Mouse (Mus musculus) lung, postnatal 0 days (tissue): ENCODE results near the gene Ugt1a10. TPM values are rescaled to one million over a fixed set of nuclear protein-coding genes. Genes with fewer than 3 reads are reported as not detected.
A peak's percentile ranks its signal among the peaks of the same experiment; 100 is the strongest.

ENCODE experiments used
- ATAC-seq: fragments of 200-750 bp; cut with Nextera tagmentation; 2 replicates; pipeline ENCODE4 v1.8.0; 2017; ENCODE audit warnings: moderate library complexity
- DNase-seq: peaks from one replicate; pipeline ENCODE4 v3.0.0-alpha.2; 2016; ENCODE audit warnings: low spot score
- H3K27ac ChIP-seq: fragments of 300-500 bp; sonication (generic); 2 replicates; pipeline ENCODE4 v1.5.1; 2014; ENCODE audit warnings: antibody characterized with exemption, mild to moderate bottlenecking, low read length, mixed read lengths
- H3K27me3 ChIP-seq: fragments of 300-500 bp; sonication (generic); replicated peaks from 2 replicates; pipeline ENCODE4 v1.6.1; 2014; ENCODE audit warnings: low read length, mixed read lengths; ENCODE audit not compliant: insufficient read depth
- H3K36me3 ChIP-seq: fragments of 300-500 bp; sonication (generic); 2 replicates; pipeline ENCODE4 v1.6.1; 2014; ENCODE audit warnings: low read length, mixed read lengths; ENCODE audit not compliant: insufficient read depth
- H3K4me1 ChIP-seq: fragments of 300-500 bp; sonication (generic); 2 replicates; pipeline ENCODE4 v1.6.1; 2014; ENCODE audit warnings: antibody characterized with exemption, low read depth, low read length, mixed read lengths; ENCODE audit not compliant: insufficient read depth
- H3K4me2 ChIP-seq: fragments of 300-500 bp; sonication (generic); replicated peaks from 2 replicates; pipeline ENCODE4 v1.6.1; 2014; ENCODE audit warnings: low read depth, mild to moderate bottlenecking, low read length, moderate library complexity, mixed read lengths
- H3K4me3 ChIP-seq: fragments of 300-500 bp; sonication (generic); 2 replicates; pipeline ENCODE4 v1.5.1; 2014; ENCODE audit warnings: low read depth, low read length
- H3K9ac ChIP-seq: fragments of 300-500 bp; sonication (generic); replicated peaks from 2 replicates; pipeline ENCODE4 v1.6.1; 2014; ENCODE audit warnings: low read depth, mild to moderate bottlenecking
- H3K9me3 ChIP-seq: fragments of 300-500 bp; sonication (generic); 2 replicates; pipeline ENCODE4 v1.6.1; 2016; ENCODE audit warnings: low read length, mixed read lengths
- CTCF ChIP-seq: IDR thresholded peaks from 2 replicates; pipeline ENCODE4 v1.5.1; 2016; ENCODE audit warnings: antibody characterized with exemption, mild to moderate bottlenecking
- EP300 ChIP-seq: IDR thresholded peaks from 2 replicates; pipeline ENCODE4 v1.6.1; 2016; ENCODE audit warnings: antibody characterized with exemption, mild to moderate bottlenecking, control low read depth
- WGBS: fragments of 180-500 bp; shearing (Covaris S2); extraction: QIAGEN DNeasy Blood & Tissue Kit; methylation state at CpG from one replicate; pipeline ENCODE4 v1.1.7; 2014; 5-methylcytosine and 5-hydroxymethylcytosine counted together
- polyA plus RNA-seq: library from polyadenylated mRNA; unstranded; fragments of >200 nt; fragmentation: Nextera tagmentation; extraction: Ambion mirVana; gene quantifications from 2 replicates; pipeline ENCODE4 v1.2.1, GENCODE M21; 2015

Ugt1a10 gene
- polyA plus RNA-seq, 1 experiment from 2014 or later = not detected

DNA sequence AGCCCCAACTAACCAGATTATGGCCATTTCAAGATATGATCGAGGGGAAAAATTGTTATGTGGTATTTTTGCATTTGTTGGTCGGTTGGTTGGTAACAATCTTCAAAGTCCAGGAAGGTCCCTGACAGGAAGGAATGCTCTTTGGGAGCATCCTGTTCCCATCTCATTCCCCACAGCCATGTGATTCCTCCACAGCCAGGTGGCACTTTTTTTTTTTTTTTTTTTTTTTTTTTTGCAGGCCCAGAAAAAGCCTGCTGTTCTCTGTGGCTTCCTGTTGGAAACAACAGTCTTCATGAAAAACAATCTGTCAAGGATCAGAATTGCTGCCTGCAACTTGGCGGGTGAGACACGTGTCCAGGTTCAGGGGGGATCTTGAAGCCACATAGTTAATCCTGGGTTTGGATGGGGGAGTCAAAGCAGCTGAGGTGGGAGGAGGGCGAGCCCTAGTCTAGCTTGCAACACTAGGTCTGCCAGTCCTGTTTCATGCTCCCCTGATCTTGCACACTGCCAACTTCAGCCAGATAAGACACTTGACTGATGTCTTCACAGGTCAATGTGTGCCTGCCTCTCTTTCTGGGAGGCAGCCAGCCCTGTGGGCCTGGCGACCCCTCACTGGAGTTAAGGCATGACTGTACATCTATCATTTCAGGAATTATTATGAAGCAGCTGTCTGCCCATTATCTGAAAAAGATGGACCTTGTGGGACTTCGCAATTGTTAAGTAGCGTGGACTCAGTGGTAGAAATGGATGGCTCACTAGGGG lies 203.9 kb downstream of the Ugt1a10 start:
- H3K9me3 ChIP-seq = peaks cover 13% of the 10 kb centered on the region
- no peak overlapping the region for H3K4me2 ChIP-seq
- WGBS = 59% methylated on average over 8 of the region's 8 CpGs
- no peak overlapping the region for H3K4me3 ChIP-seq
- no peak for TF ChIP-seq CTCF
- TF ChIP-seq EP300 = no peak
- peaks cover 30% of the 10 kb centered on the region for H3K36me3 ChIP-seq
- no peak overlapping the region for H3K27ac ChIP-seq
- peak; percentile 8 for ATAC-seq
- no peak overlapping the region for H3K9ac ChIP-seq
- H3K27me3 ChIP-seq = no peaks in the 10 kb centered on the region
- no peak for DNase-seq
- H3K4me1 ChIP-seq = 0 out of 2 replicates have a peak, but pooled peaks cover 7% of the 10 kb centered on the region

- no peaks in the 10 kb centered on the region for H3K27me3 ChIP-seq
- no peak overlapping the region for H3K4me2 ChIP-seq
- peaks cover 9% of the 10 kb centered on the region for H3K9me3 ChIP-seq
- no peak overlapping the region for H3K4me3 ChIP-seq
- no peak for TF ChIP-seq CTCF
- TF ChIP-seq EP300 = no peak
- H3K27ac ChIP-seq = no peak overlapping the region
- peak; percentile 1 for ATAC-seq
- H3K4me1 ChIP-seq = 0 out of 2 replicates have a peak, but pooled peaks cover 7% of the 10 kb centered on the region
- DNase-seq = no peak
- H3K36me3 ChIP-seq = peaks cover 36% of the 10 kb centered on the region
- 69% methylated on average over 4 of the region's 4 CpGs for WGBS
- H3K9ac ChIP-seq = no peak overlapping the region
These were observed 204.4 kb downstream of the Ugt1a10 start for GRCm38 (mm10) chr1:88259643-88260024.

GRCm38 (mm10) chr1:88260114-88260513 lies 204.9 kb downstream of the Ugt1a10 start:
- Histone ChIP-seq H3K4me3 (no peak overlapping the region), H3K9me3 (peaks cover 7% of the 10 kb centered on the region), H3K27ac (no peak overlapping the region), H3K4me2 (no peak overlapping the region), H3K36me3 (peaks cover 41% of the 10 kb centered on the region), H3K27me3 (no peaks in the 10 kb centered on the region), H3K9ac (no peak overlapping the region), H3K4me1 (0 out of 2 replicates have a peak, but pooled peaks cover 7% of the 10 kb centered on the region)
- TF ChIP-seq EP300 = no peak
- no peak for TF ChIP-seq CTCF
- DNase-seq = no peak
- ATAC-seq = no peak; the same call in 1 of the 2 replicates
- 71% methylated on average over 6 of the region's 6 CpGs for WGBS

DNA sequence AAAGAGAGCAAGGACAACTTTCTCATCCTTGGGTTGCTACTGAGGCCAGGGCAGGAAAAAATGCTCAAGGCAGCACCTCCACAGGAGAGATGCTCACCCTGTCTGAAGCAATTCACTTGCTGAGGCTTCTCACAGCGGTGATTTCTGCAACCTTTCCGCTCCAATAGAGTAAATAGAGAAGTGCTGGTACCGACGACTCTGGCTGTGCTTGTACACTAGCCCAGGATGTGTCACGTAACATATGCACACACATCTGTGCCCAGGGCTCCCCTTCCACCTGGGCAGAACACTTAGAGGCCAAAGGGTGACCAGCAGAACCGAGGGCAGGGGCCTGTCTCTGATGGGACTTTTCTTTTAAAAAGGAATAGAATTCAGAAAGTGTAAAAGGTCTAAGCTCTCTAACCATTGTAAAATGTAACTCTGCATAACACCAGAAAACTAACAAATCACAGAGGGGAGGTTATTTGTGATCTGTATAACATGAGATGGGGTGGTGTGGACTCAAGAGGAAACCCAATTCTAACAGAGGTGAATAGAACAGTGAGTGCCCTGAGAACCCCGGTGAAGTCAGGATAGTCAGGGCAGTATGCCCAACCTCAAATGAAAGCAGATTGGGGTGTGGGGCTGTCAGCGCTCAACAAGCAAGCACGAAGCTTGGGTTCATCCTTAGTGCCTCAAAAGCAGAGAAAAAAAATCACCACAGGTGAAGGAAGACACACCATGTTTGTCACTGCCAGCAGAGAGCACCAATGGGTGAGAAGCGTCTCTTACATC lies 205.6 kb downstream of the Ugt1a10 start:
- 76% methylated on average over 10 of the region's 10 CpGs for WGBS
- H3K27ac ChIP-seq = no peak overlapping the region
- H3K4me1 ChIP-seq = 0 out of 2 replicates have a peak, but pooled peaks cover 7% of the 10 kb centered on the region
- ATAC-seq = no peak
- H3K4me3 ChIP-seq = no peak overlapping the region
- TF ChIP-seq CTCF = no peak
- no peak for TF ChIP-seq EP300
- H3K9me3 ChIP-seq = peaks cover 5% of the 10 kb centered on the region
- no peaks in the 10 kb centered on the region for H3K27me3 ChIP-seq
- no peak for DNase-seq
- H3K36me3 ChIP-seq = peaks cover 47% of the 10 kb centered on the region
- H3K9ac ChIP-seq = no peak overlapping the region
- no peak overlapping the region for H3K4me2 ChIP-seq

DNA sequence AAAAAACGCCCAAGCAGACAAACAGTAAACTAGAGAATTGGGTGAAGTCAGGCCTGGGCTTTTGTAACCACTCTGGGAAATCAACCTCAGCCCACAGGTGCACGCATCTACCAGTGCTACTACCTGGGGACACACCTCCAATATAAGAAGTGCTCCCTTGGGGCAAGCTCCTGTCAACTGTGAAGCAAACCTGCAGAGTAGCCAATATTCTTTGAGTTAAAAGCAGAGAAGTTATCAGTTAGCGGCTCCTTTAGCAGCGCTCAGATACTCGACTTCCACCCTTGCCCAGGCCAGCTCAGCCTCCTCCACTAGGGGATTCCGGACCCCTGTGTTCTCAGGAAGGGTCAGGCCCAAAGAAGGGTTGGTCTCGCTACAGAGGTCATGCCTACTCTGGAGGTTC lies 206.5 kb downstream of the Ugt1a10 start:
- 84% methylated on average over 7 of the region's 7 CpGs for WGBS
- H3K27ac ChIP-seq = no peak overlapping the region
- ATAC-seq = no peak

GRCm38 (mm10) chr1:88262255-88262654 lies 207.1 kb downstream of the Ugt1a10 start:
- Histone ChIP-seq H3K4me2 (no peak overlapping the region), H3K4me1 (0 out of 2 replicates have a peak, but pooled peaks cover 7% of the 10 kb centered on the region), H3K27ac (no peak overlapping the region), H3K9ac (no peak overlapping the region), H3K9me3 (no peaks in the 10 kb centered on the region), H3K4me3 (no peak overlapping the region), H3K27me3 (no peaks in the 10 kb centered on the region), H3K36me3 (peaks cover 62% of the 10 kb centered on the region)
- ATAC-seq (peak; percentile 8), DNase-seq (peak; percentile 74)
- no peak for TF ChIP-seq CTCF
- TF ChIP-seq EP300 = no peak
- 73% methylated on average over 4 of the region's 4 CpGs for WGBS

More for the DNA sequence above, 206.5 kb downstream of the Ugt1a10 start:
- Histone ChIP-seq H3K36me3 (peaks cover 56% of the 10 kb centered on the region), H3K4me1 (0 out of 2 replicates have a peak, but pooled peaks cover 7% of the 10 kb centered on the region), H3K9me3 (no peaks in the 10 kb centered on the region), H3K4me3 (no peak overlapping the region), H3K9ac (no peak overlapping the region), H3K4me2 (no peak overlapping the region), H3K27me3 (no peaks in the 10 kb centered on the region)
- no peak for DNase-seq
- TF ChIP-seq EP300 (no peak), CTCF (no peak)
